Mouse (Mus musculus) forelimb bud, embryonic 11.5 days (tissue): ENCODE data around the gene Zfp995.
"Not testable (repeated sequence)": the region's sequence is repeated elsewhere in the genome, so short reads cannot be mapped to it uniquely, and the experiment has no call there.

ENCODE experiments used
- DNase-seq: peaks from one replicate; pipeline ENCODE4 v3.0.0-alpha.2; 2012; ENCODE audit warnings: low read depth, low spot score

Gene Zfp995

DNA sequence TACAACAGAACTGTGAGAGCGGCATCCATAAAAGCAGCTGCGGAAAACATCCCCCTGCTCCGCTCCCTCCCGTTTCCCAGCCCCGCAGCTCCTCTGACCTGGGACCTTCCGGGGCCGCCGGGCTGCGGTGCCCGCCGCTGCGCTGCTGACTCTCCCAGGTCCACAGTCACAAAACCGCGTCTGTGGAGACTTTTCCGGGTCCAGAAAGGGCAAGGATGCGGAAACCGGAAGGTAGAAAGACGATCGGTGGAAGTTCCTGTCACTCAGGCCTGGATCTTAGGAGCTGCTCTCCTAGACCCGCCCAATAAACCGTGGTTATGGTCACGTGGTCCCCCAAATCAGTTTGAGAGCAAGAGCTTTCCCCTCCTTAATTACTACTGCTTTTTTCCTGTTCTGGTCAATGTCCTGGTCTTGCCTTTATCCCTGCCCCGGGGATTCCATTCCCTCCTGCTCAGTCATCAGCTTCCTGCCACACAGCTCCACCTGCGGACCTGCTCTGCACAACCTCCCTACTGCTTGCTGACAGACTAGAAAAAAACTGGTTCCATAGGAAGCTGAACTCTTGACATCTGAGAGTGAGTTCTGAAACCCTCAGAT lies at the start of gene Zfp995:
Gene Zfp995, minus strand, starts transcription at position 471 of the 597 bp plus-strand sequence.
- peak; percentile 42 for DNase-seq

GRCm38 (mm10) chr17:21909039-21909438 lies 687 bp downstream of the Zfp995 start:
- peak; percentile 0 for DNase-seq

GRCm38 (mm10) chr17:21871256-21871655 lies 38.5 kb downstream of the Zfp995 start:
- no peak for DNase-seq

- DNase-seq: not testable (repeated sequence)
Measured at GRCm38 (mm10) chr17:21846322-21846582, 63.5 kb downstream of the Zfp995 start.

- peak; percentile 97 for DNase-seq
Measured at GRCm38 (mm10) chr17:21845545-21846321, 64.0 kb downstream of the Zfp995 start, which contains the start of gene Zfp820. Gene Zfp820, minus strand, starts transcription at chr17:21845772.

DNA sequence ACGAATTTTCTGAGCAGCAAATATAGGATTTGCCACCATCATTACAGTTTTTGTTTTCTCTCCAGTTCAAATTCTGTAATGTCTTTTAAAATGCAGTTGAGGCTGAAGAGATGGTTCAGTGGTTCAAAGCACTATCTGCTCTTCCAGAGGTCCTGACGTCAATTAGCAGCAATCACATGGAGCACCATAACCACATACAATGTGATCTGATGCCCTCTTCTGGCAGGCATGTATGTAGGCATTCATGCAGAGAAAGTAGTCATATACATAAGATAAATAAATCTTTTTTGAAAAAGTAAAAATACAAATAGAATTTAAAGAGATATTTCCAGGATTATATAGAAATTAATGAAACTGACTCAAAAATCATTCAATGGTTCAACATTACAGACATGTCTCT lies 71.2 kb downstream of the Zfp995 start:
- no peak for DNase-seq
